Mouse (Mus musculus) G1E (cell line): ENCODE measurements around the gene Tfap2b. TPM values are rescaled to one million over a fixed set of nuclear protein-coding genes. Genes with fewer than 3 reads are reported as not detected.
A peak's percentile ranks its signal among the peaks of the same experiment; 100 is the strongest.

Experiments
- ATAC-seq: 2 replicates; pipeline ENCODE4 v1.8.0; 2016; ENCODE audit warnings: mild to moderate bottlenecking; ENCODE audit not compliant: insufficient number of reproducible peaks, poor library complexity, low FRiP score, severe bottlenecking; ENCODE audit errors: extremely low read depth
- DNase-seq: peaks from one replicate; pipeline ENCODE4 v3.0.0; 2012; ENCODE audit warnings: low spot score
- H3K27me3 ChIP-seq: 2 replicates; pipeline ENCODE4 v1.6.1; 2012; ENCODE audit warnings: mild to moderate bottlenecking, low read length, inconsistent platforms; ENCODE audit not compliant: insufficient read depth
- H3K36me3 ChIP-seq: replicated peaks from 2 replicates; pipeline ENCODE3; 2012; ENCODE audit warnings: mild to moderate bottlenecking, inconsistent platforms
- H3K4me1 ChIP-seq: 2 replicates; pipeline ENCODE4 v1.6.1; 2012; ENCODE audit warnings: low read depth, low read length, inconsistent platforms, mixed read lengths; ENCODE audit not compliant: insufficient read depth
- H3K4me3 ChIP-seq: 2 replicates; pipeline ENCODE4 v1.5.1; 2012; ENCODE audit warnings: low read depth, mild to moderate bottlenecking, inconsistent platforms, low read length, moderate library complexity, mixed read lengths
- H3K9me3 ChIP-seq: replicated peaks from 2 replicates; pipeline ENCODE4 v1.6.1; 2012; ENCODE audit warnings: inconsistent platforms
- CTCF ChIP-seq: IDR thresholded peaks from 2 replicates; pipeline ENCODE4 v1.5.1; 2012; ENCODE audit warnings: low read depth, low read length, inconsistent platforms, mixed read lengths
- GATA1 ChIP-seq: IDR thresholded peaks from 2 replicates; pipeline ENCODE4 v1.6.1; 2012; ENCODE audit warnings: borderline replicate concordance, low read length, inconsistent platforms, mixed read lengths
- GATA2 ChIP-seq: IDR thresholded peaks from 2 replicates; pipeline ENCODE4 v1.6.1; 2012; ENCODE audit warnings: low read depth, low read length, inconsistent platforms, borderline replicate concordance
- POLR2AphosphoS5 ChIP-seq: IDR thresholded peaks from 2 replicates; pipeline ENCODE4 v1.6.1; 2012; ENCODE audit warnings: low read depth, low read length, inconsistent platforms; ENCODE audit not compliant: insufficient replicate concordance
- TAL1 ChIP-seq: conservative IDR thresholded peaks from 2 replicates; pipeline ENCODE4 v1.6.1; 2012; ENCODE audit warnings: low read depth, low read length, inconsistent platforms, mixed read lengths
- polyA plus RNA-seq: library from polyadenylated mRNA; stranded (reverse); fragments of >175 nt; gene quantifications from 2 replicates; pipeline ENCODE4 v1.2.3, GENCODE M21; 2012
- total RNA-seq, 2 experiments: library from RNA; stranded (forward) in 1 of 2; stranded (reverse) in 1 of 2; fragments of 200-1000 nt in 1 of 2; fragments of >200 nt in 1 of 2; fragmentation: Nextera tagmentation in 1 of 2; gene quantifications; 2 replicates each; pipeline ENCODE4 v1.2.3; 2014 to 2017

Tfap2b gene
- total RNA-seq (2014; fragmentation: Nextera tagmentation) (not detected in 2 replicates), total RNA-seq (2017) (0.05 and 0.46 TPM in 2 replicates), polyA plus RNA-seq (not detected in 2 replicates)

DNA sequence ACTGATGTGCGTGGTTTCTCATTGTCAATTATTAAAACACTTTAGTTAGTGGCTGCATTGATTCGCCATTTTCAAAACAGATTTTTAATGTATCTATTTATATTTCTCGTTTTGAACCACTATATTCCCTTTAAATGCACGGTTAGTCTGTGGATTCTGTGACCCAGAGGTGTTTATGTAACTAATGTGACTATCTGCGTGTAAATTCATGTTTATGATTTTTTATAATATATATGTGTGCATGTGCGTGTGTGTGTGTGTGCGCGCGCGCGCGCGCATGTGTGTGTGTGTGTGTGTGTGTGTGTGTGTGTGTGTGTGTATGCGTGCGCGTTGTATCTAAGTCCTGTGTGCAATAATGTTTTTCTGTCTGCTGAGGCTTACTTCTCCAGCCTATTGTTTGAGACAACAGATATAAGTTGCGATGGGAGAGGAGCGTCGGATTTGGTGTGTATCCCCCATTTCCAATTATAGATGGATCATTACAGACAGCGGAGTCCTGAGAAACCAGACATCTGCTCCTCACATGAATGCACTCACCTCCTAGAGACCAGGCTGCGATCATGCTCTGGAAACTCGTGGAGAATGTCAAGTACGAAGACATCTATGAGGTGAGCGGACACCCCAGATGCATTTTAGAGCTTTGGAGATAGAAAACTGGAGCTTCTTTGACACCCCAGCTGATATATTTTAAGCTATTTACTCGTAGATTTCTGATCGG is at the start of gene Tfap2b:
Gene Tfap2b, plus strand, starts transcription at position 274 of the 718 bp plus-strand sequence.
- TF ChIP-seq POLR2AphosphoS5 (no peak), TAL1 (no peak), GATA1 (no peak), CTCF (no peak), GATA2 (no peak)
- DNase-seq (no peak), ATAC-seq (no peak)
- Histone ChIP-seq H3K4me1 (no peaks in the 10 kb centered on the region), H3K9me3 (peaks cover 5% of the 10 kb centered on the region), H3K27me3 (no peaks in the 10 kb centered on the region), H3K36me3 (no peaks in the 10 kb centered on the region), H3K4me3 (no peak within 1 kb of the TSS)

DNA sequence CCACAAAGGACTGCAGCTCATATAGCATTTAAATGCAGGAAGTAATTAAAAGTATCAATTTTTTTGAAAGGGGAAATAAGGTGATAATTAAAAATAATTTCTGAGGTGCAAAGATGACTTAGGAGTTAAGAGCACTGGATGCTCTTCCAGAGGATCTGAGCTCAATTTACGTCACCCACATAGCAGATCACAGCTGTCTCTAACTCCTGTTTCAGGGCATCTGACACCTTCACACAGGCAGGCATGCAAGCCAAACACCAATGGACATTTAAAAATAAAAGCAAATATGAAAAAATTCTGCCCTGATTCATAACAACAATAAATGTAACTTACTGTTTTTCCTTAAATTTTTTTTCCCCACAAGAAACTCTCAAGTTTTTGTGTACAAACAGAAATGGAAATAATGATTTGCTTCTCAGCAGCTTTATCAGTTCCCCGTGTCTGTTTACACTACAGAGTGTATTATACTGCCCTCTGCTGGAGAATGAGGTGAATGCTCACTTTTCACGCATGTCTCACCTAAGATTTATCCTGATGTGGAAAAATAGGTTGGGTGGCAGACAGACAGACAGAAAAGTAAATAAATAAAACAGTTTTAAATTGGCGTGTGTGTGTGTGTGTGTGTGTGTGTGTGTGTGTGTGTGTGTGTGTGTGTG is 29.8 kb upstream of the Tfap2b start:
- Histone ChIP-seq H3K4me1 (no peaks in the 10 kb centered on the region), H3K9me3 (no peaks in the 10 kb centered on the region), H3K36me3 (no peaks in the 10 kb centered on the region), H3K4me3 (no peak overlapping the region), H3K27me3 (no peaks in the 10 kb centered on the region)
- no peak for TF ChIP-seq GATA1
- no peak for TF ChIP-seq TAL1
- TF ChIP-seq GATA2 = no peak
- TF ChIP-seq CTCF = no peak
- no peak for TF ChIP-seq POLR2AphosphoS5
- peak; percentile 34; the same call in 1 of the 2 replicates for ATAC-seq
- DNase-seq = no peak

DNA sequence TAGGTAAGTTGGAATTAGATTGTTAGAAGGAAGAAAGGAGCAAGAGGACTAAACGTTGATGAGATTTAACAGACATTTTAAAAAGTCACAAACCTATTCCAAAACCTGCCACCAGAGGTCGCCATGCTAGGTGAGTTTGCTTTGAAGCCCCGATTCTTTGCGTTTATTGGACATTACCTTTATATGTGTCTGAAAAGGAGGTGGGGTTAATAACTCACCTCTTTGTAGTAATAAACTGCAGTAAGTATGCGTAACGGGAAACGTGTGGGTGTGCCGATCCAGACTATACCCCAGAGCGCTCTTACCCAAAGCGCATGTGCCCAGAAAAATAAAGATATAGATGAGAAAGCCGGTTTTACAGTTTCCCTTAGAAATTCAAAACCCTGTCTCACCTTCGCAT is 3.1 kb upstream of the Tfap2b start:
- no peak for TF ChIP-seq TAL1
- peak; percentile 76 for TF ChIP-seq CTCF
- TF ChIP-seq GATA2 = no peak
- TF ChIP-seq POLR2AphosphoS5 = no peak
- no peak for DNase-seq
- Histone ChIP-seq H3K9me3 (peaks cover 4% of the 10 kb centered on the region; the same call in 1 of the 2 replicates), H3K4me3 (no peak overlapping the region), H3K36me3 (no peaks in the 10 kb centered on the region), H3K4me1 (no peaks in the 10 kb centered on the region), H3K27me3 (no peaks in the 10 kb centered on the region)
- ATAC-seq = peak; percentile 25; the same call in 1 of the 2 replicates

- Histone ChIP-seq H3K4me1 (no peaks in the 10 kb centered on the region), H3K4me3 (no peak overlapping the region), H3K9me3 (peaks cover 4% of the 10 kb centered on the region; the same call in 1 of the 2 replicates), H3K27me3 (no peaks in the 10 kb centered on the region), H3K36me3 (no peaks in the 10 kb centered on the region)
- ATAC-seq (no peak), DNase-seq (no peak)
- no peak for TF ChIP-seq CTCF
- no peak for TF ChIP-seq GATA2
- TF ChIP-seq GATA1 = no peak
- TF ChIP-seq POLR2AphosphoS5 = no peak
- TF ChIP-seq TAL1 = no peak
These were observed 2.5 kb upstream of the Tfap2b start for GRCm38 (mm10) chr1:19206194-19206593.

DNA sequence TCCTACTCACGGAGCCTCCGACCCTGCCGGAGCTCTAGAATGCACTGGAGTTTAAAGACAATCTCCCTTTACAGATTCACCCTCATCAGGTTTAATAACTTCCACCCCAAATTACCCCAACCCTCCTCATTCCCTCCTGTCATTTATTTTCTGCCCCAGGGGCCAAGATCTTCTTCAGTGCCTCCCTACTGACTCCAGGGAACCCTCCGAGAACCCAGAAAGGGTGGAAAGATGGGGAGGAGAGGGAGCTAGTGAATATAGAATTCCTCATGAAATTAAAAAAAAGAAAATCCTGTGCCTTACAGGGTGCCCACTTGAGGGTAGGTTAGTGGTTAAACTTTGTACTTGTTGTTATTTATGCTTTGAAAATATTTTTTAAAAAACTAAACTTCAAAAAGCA is 1.1 kb upstream of the Tfap2b start:
- Histone ChIP-seq H3K4me3 (no peak overlapping the region), H3K4me1 (no peaks in the 10 kb centered on the region), H3K27me3 (no peaks in the 10 kb centered on the region), H3K36me3 (no peaks in the 10 kb centered on the region), H3K9me3 (peaks cover 4% of the 10 kb centered on the region; the same call in 1 of the 2 replicates)
- no peak for DNase-seq
- no peak for ATAC-seq
- TF ChIP-seq TAL1 (no peak), CTCF (no peak), POLR2AphosphoS5 (no peak), GATA2 (no peak), GATA1 (no peak)

- H3K27me3 ChIP-seq = no peaks in the 10 kb centered on the region
- ATAC-seq (no peak), DNase-seq (no peak)
- no peaks in the 10 kb centered on the region for H3K36me3 ChIP-seq
- peaks cover 9% of the 10 kb centered on the region for H3K9me3 ChIP-seq
- no peak overlapping the region for H3K4me3 ChIP-seq
- TF ChIP-seq CTCF = no peak
- no peak for TF ChIP-seq GATA2
- no peak for TF ChIP-seq TAL1
- TF ChIP-seq POLR2AphosphoS5 = no peak
- TF ChIP-seq GATA1 = no peak
- no peaks in the 10 kb centered on the region for H3K4me1 ChIP-seq
These were observed 638 bp downstream of the Tfap2b start for GRCm38 (mm10) chr1:19209359-19209745.
